Mouse (Mus musculus) regulatory T cell (primary cell): ENCODE results near the gene Sik2.

Experiments
- in situ Hi-C: fragments of 300-600 bp; cut with MboI, MseI; formaldehyde crosslinking; loops from one replicate; pipeline ENCODE4 v1.15.1; 2025; ENCODE audit warnings: high pct_unique_total_duplicates

Gene Sik2

DNA sequence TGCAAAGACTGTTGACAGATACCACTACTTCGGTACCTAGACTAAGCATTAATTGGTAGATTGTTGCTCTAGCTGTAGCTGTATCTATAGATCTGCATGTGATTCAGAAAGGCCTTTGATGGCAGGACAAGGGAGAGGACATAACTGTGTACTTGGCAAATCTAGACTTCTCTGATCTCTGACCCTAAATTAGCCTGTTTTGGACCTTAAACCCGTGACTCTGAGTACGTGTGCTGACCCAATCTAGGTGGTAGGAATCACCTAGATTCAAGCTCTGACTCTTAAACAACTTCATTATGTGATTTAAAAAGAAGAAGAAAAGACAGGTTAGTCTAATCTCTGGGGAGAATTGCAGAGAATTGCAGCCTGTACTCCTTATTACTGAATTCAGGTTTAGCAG is 163.8 kb downstream of the Sik2 start, which contains the start of gene Ppp2r1b:
Ppp2r1b (plus strand) TSS at position 221 of the 400 bp plus-strand sequence.
- in situ Hi-C loops, result no loop called here
